Mouse (Mus musculus): ENCODE measurements around the gene Gpi1. TPM values are rescaled to one million over a fixed set of nuclear protein-coding genes. Genes with fewer than 3 reads are reported as not detected.
A peak's percentile ranks its signal among the peaks of the same experiment; 100 is the strongest.
"Not testable (repeated sequence)": the region's sequence is repeated elsewhere in the genome, so short reads cannot be mapped to it uniquely, and the experiment has no call there.

The Gpi1 gene
- polyA plus RNA-seq, 1 experiment from 2014 or later, result 487 TPM

- no peak for ATAC-seq
- Histone ChIP-seq H3K4me1 (ENCODE audit: control insufficient read depth, insufficient read depth, low read length) (peaks cover under 1% of the 10 kb centered on the region; the same call in 1 of the 2 replicates), H3K9me3 (ENCODE audit: control insufficient read depth, low read length) (peaks cover 3% of the 10 kb centered on the region; the same call in 1 of the 2 replicates), H3K36me3 (ENCODE audit: control insufficient read depth, insufficient read depth, low read length) (peaks cover 35% of the 10 kb centered on the region), H3K9ac (ENCODE audit: low read depth, low read length) (no peak overlapping the region), H3K27me3 (replicated peaks; ENCODE audit: control insufficient read depth, insufficient read depth, low read length) (no peaks in the 10 kb centered on the region), H3K27ac (ENCODE audit: low read length) (no peak overlapping the region), H3K4me3 (ENCODE audit: low read length) (no peak overlapping the region), H3K4me2 (ENCODE audit: low read depth, low read length) (no peak overlapping the region)
- WGBS, result 98% methylated on average over 2 of the region's 2 CpGs
Measured at GRCm38 (mm10) chr7:34200829-34201228, 29.3 kb downstream of the Gpi1 start.

- Histone ChIP-seq H3K4me2 (ENCODE audit: low read depth, low read length) (no peak overlapping the region), H3K4me3 (ENCODE audit: low read length) (no peak overlapping the region), H3K27ac (ENCODE audit: low read length) (no peak overlapping the region), H3K4me1 (ENCODE audit: control insufficient read depth, insufficient read depth, low read length) (peaks cover 9% of the 10 kb centered on the region; the same call in 1 of the 2 replicates), H3K36me3 (ENCODE audit: control insufficient read depth, insufficient read depth, low read length) (peaks cover 19% of the 10 kb centered on the region), H3K9ac (ENCODE audit: low read depth, low read length) (no peak overlapping the region), H3K9me3 (ENCODE audit: control insufficient read depth, low read length) (peaks cover 3% of the 10 kb centered on the region; the same call in 1 of the 2 replicates), H3K27me3 (replicated peaks; ENCODE audit: control insufficient read depth, insufficient read depth, low read length) (no peaks in the 10 kb centered on the region)
- no peak for ATAC-seq
- 47% methylated on average over 3 of the region's 3 CpGs for WGBS
Measured at GRCm38 (mm10) chr7:34198346-34198745, 31.8 kb downstream of the Gpi1 start.

GRCm38 (mm10) chr7:34196132-34197128 lies 33.7 kb downstream of the Gpi1 start, which contains the start of gene Pdcd2l:
Pdcd2l (minus strand) TSS chr7:34196661.
- peaks cover 9% of the 10 kb centered on the region; the same call in 1 of the 2 replicates for H3K4me1 ChIP-seq (ENCODE audit: control insufficient read depth, insufficient read depth, low read length)
- peak; percentile 95 for ATAC-seq
- peak within 1 kb of the TSS; percentile 85 for H3K27ac ChIP-seq (ENCODE audit: low read length)
- WGBS, result 3% methylated on average over 69 of the region's 70 CpGs
- H3K27me3 ChIP-seq (replicated peaks; ENCODE audit: control insufficient read depth, insufficient read depth, low read length), result no peaks in the 10 kb centered on the region
- peak within 1 kb of the TSS; percentile 76 for H3K4me2 ChIP-seq (ENCODE audit: low read depth, low read length)
- peaks cover 3% of the 10 kb centered on the region; the same call in 1 of the 2 replicates for H3K9me3 ChIP-seq (ENCODE audit: control insufficient read depth, low read length)
- peaks cover 10% of the 10 kb centered on the region; the same call in 1 of the 2 replicates for H3K36me3 ChIP-seq (ENCODE audit: control insufficient read depth, insufficient read depth, low read length)
- peak within 1 kb of the TSS; percentile 98 for H3K9ac ChIP-seq (ENCODE audit: low read depth, low read length)
- peak within 1 kb of the TSS; percentile 99 for H3K4me3 ChIP-seq (ENCODE audit: low read length)

GRCm38 (mm10) chr7:34195632-34196031 lies 34.5 kb downstream of the Gpi1 start:
- Histone ChIP-seq H3K9me3 (ENCODE audit: control insufficient read depth, low read length) (peaks cover 3% of the 10 kb centered on the region; the same call in 1 of the 2 replicates), H3K36me3 (ENCODE audit: control insufficient read depth, insufficient read depth, low read length) (0 out of 2 replicates have a peak, but pooled peaks cover 7% of the 10 kb centered on the region), H3K27ac (ENCODE audit: low read length) (no peak overlapping the region), H3K4me2 (ENCODE audit: low read depth, low read length) (peak overlapping the region; percentile 76), H3K9ac (ENCODE audit: low read depth, low read length) (peak overlapping the region; percentile 98), H3K4me1 (ENCODE audit: control insufficient read depth, insufficient read depth, low read length) (peaks cover 9% of the 10 kb centered on the region; the same call in 1 of the 2 replicates), H3K27me3 (replicated peaks; ENCODE audit: control insufficient read depth, insufficient read depth, low read length) (no peaks in the 10 kb centered on the region), H3K4me3 (ENCODE audit: low read length) (peak overlapping the region; percentile 99)
- 46% methylated on average over 3 of the region's 3 CpGs for WGBS
- peak; percentile 55 for ATAC-seq

GRCm38 (mm10) chr7:34192825-34193224 lies 37.3 kb downstream of the Gpi1 start:
- H3K4me2 ChIP-seq (ENCODE audit: low read depth, low read length), result no peak overlapping the region
- H3K9ac ChIP-seq (ENCODE audit: low read depth, low read length), result no peak overlapping the region
- H3K4me3 ChIP-seq (ENCODE audit: low read length), result no peak overlapping the region
- no peaks in the 10 kb centered on the region for H3K27me3 ChIP-seq (replicated peaks; ENCODE audit: control insufficient read depth, insufficient read depth, low read length)
- WGBS, result 90% methylated on average over 6 of the region's 6 CpGs
- H3K9me3 ChIP-seq (ENCODE audit: control insufficient read depth, low read length), result no peaks in the 10 kb centered on the region
- H3K36me3 ChIP-seq (ENCODE audit: control insufficient read depth, insufficient read depth, low read length), result peaks cover 9% of the 10 kb centered on the region; the same call in 1 of the 2 replicates
- H3K27ac ChIP-seq (ENCODE audit: low read length), result no peak overlapping the region
- ATAC-seq, result no peak
- H3K4me1 ChIP-seq (ENCODE audit: control insufficient read depth, insufficient read depth, low read length), result peaks cover 9% of the 10 kb centered on the region; the same call in 1 of the 2 replicates

GRCm38 (mm10) chr7:34189376-34189989 lies 40.7 kb downstream of the Gpi1 start:
- no peak for ATAC-seq
- Histone ChIP-seq H3K9ac (ENCODE audit: low read depth, low read length) (no peak overlapping the region), H3K4me1 (ENCODE audit: control insufficient read depth, insufficient read depth, low read length) (no peaks in the 10 kb centered on the region), H3K27me3 (replicated peaks; ENCODE audit: control insufficient read depth, insufficient read depth, low read length) (no peaks in the 10 kb centered on the region), H3K9me3 (ENCODE audit: control insufficient read depth, low read length) (no peaks in the 10 kb centered on the region), H3K36me3 (ENCODE audit: control insufficient read depth, insufficient read depth, low read length) (peaks cover 18% of the 10 kb centered on the region; the same call in 1 of the 2 replicates), H3K27ac (ENCODE audit: low read length) (no peak overlapping the region), H3K4me2 (ENCODE audit: low read depth, low read length) (no peak overlapping the region), H3K4me3 (ENCODE audit: low read length) (no peak overlapping the region)
- 88% methylated on average over 12 of the region's 12 CpGs for WGBS

GRCm38 (mm10) chr7:34183794-34184193 lies 46.3 kb downstream of the Gpi1 start:
- no peak overlapping the region for H3K4me3 ChIP-seq (ENCODE audit: low read length)
- WGBS, result 82% methylated on average over 3 of the region's 3 CpGs
- no peaks in the 10 kb centered on the region for H3K4me1 ChIP-seq (ENCODE audit: control insufficient read depth, insufficient read depth, low read length)
- H3K4me2 ChIP-seq (ENCODE audit: low read depth, low read length), result no peak overlapping the region
- ATAC-seq, result no peak; the same call in 1 of the 2 replicates
- H3K36me3 ChIP-seq (ENCODE audit: control insufficient read depth, insufficient read depth, low read length), result peaks cover 16% of the 10 kb centered on the region; the same call in 1 of the 2 replicates
- no peaks in the 10 kb centered on the region for H3K9me3 ChIP-seq (ENCODE audit: control insufficient read depth, low read length)
- H3K27ac ChIP-seq (ENCODE audit: low read length), result no peak overlapping the region
- no peaks in the 10 kb centered on the region for H3K27me3 ChIP-seq (replicated peaks; ENCODE audit: control insufficient read depth, insufficient read depth, low read length)
- no peak overlapping the region for H3K9ac ChIP-seq (ENCODE audit: low read depth, low read length)

- Histone ChIP-seq H3K4me1 (ENCODE audit: control insufficient read depth, insufficient read depth, low read length) (no peaks in the 10 kb centered on the region), H3K9me3 (ENCODE audit: control insufficient read depth, low read length) (no peaks in the 10 kb centered on the region), H3K4me3 (ENCODE audit: low read length) (no peak overlapping the region), H3K9ac (ENCODE audit: low read depth, low read length) (no peak overlapping the region), H3K27ac (ENCODE audit: low read length) (no peak overlapping the region), H3K27me3 (replicated peaks; ENCODE audit: control insufficient read depth, insufficient read depth, low read length) (no peaks in the 10 kb centered on the region), H3K36me3 (ENCODE audit: control insufficient read depth, insufficient read depth, low read length) (peaks cover 16% of the 10 kb centered on the region; the same call in 1 of the 2 replicates), H3K4me2 (ENCODE audit: low read depth, low read length) (no peak overlapping the region)
- ATAC-seq, result peak; percentile 40; the same call in 1 of the 2 replicates
- 84% methylated on average over 13 of the region's 13 CpGs for WGBS
Measured at GRCm38 (mm10) chr7:34183356-34183755, 46.8 kb downstream of the Gpi1 start.

GRCm38 (mm10) chr7:34176241-34176640 lies 53.9 kb downstream of the Gpi1 start:
- H3K27me3 ChIP-seq (replicated peaks; ENCODE audit: control insufficient read depth, insufficient read depth, low read length); H3K9ac ChIP-seq (ENCODE audit: low read depth, low read length); H3K9me3 ChIP-seq (ENCODE audit: control insufficient read depth, low read length); H3K27ac ChIP-seq (ENCODE audit: low read length); H3K36me3 ChIP-seq (ENCODE audit: control insufficient read depth, insufficient read depth, low read length); H3K4me1 ChIP-seq (ENCODE audit: control insufficient read depth, insufficient read depth, low read length); ATAC-seq; H3K4me3 ChIP-seq (ENCODE audit: low read length); H3K4me2 ChIP-seq (ENCODE audit: low read depth, low read length): not testable (repeated sequence)
- WGBS, result 89% methylated on average over 6 of the region's 6 CpGs

Measured in intestine, embryonic 16.5 days (tissue).